Mouse (Mus musculus) heart, postnatal 0 days (tissue): ENCODE measurements around the gene Chst1. TPM values are rescaled to one million over a fixed set of nuclear protein-coding genes. Genes with fewer than 3 reads are reported as not detected.

Experiments used
- ATAC-seq: fragments of 200-750 bp; cut with Nextera tagmentation; 2 replicates; pipeline ENCODE4 v1.8.0; 2017; ENCODE audit warnings: low read depth, moderate number of reproducible peaks, moderate library complexity; ENCODE audit not compliant: insufficient read depth
- DNase-seq: peaks from one replicate; pipeline ENCODE4 v3.0.0-alpha.2; 2016; ENCODE audit warnings: low spot score
- H3K27ac ChIP-seq: fragments of 300-500 bp; sonication (generic); 2 replicates; pipeline ENCODE4 v1.5.1; 2014; ENCODE audit warnings: low read depth, mild to moderate bottlenecking
- H3K27me3 ChIP-seq: fragments of 300-500 bp; sonication (generic); 2 replicates; pipeline ENCODE4 v1.6.1; 2014; ENCODE audit warnings: low read length, mixed read lengths; ENCODE audit not compliant: control insufficient read depth, insufficient read depth
- H3K36me3 ChIP-seq: fragments of 300-500 bp; sonication (generic); replicated peaks from 2 replicates; pipeline ENCODE4 v1.6.1; 2014; ENCODE audit warnings: low read length, mixed read lengths; ENCODE audit not compliant: control insufficient read depth, insufficient read depth
- H3K4me1 ChIP-seq: fragments of 300-500 bp; sonication (generic); 2 replicates; pipeline ENCODE4 v1.6.1; 2014; ENCODE audit warnings: antibody characterized with exemption; ENCODE audit not compliant: control insufficient read depth, insufficient read depth
- H3K4me2 ChIP-seq: fragments of 300-500 bp; sonication (generic); 2 replicates; pipeline ENCODE4 v1.6.1; 2014; ENCODE audit warnings: low read depth, mild to moderate bottlenecking, low read length, moderate library complexity
- H3K4me3 ChIP-seq: fragments of 300-500 bp; sonication (generic); 2 replicates; pipeline ENCODE4 v1.5.1; 2014; ENCODE audit warnings: low read depth, low read length
- H3K9ac ChIP-seq: fragments of 300-500 bp; sonication (generic); replicated peaks from 2 replicates; pipeline ENCODE4 v1.6.1; 2014; ENCODE audit warnings: low read depth, low read length, mixed read lengths
- H3K9me3 ChIP-seq: fragments of 300-500 bp; sonication (generic); replicated peaks from 2 replicates; pipeline ENCODE4 v1.6.1; 2016; ENCODE audit warnings: low read length; ENCODE audit not compliant: control insufficient read depth
- CTCF ChIP-seq: IDR thresholded peaks from 2 replicates; pipeline ENCODE4 v1.5.1; 2016; ENCODE audit warnings: antibody characterized with exemption, control low read depth, low read depth
- EP300 ChIP-seq: IDR thresholded peaks from 2 replicates; pipeline ENCODE4 v1.6.1; 2016; ENCODE audit warnings: antibody characterized with exemption, low read depth
- WGBS: fragments of 180-500 bp; shearing (Covaris S2); extraction: QIAGEN DNeasy Blood & Tissue Kit; methylation state at CpG from one replicate; pipeline ENCODE4 v1.1.7; 2014; 5-methylcytosine and 5-hydroxymethylcytosine counted together
- polyA plus RNA-seq: library from polyadenylated mRNA; unstranded; fragments of >200 nt; fragmentation: Nextera tagmentation; extraction: Ambion mirVana; gene quantifications from 2 replicates; pipeline ENCODE4 v1.2.1, GENCODE M21; 2015
- total RNA-seq: library from RNA; depleted of rRNA; stranded (reverse); fragments of >200 nt; gene quantifications from 2 replicates; pipeline ENCODE4 v1.2.3, GENCODE M21; 2014; ENCODE audit warnings: low replicate concordance

Chst1 gene
- total and polyA plus RNA-seq, 2 experiments from 2014 or later = 1.5 to 2.3 TPM

DNA sequence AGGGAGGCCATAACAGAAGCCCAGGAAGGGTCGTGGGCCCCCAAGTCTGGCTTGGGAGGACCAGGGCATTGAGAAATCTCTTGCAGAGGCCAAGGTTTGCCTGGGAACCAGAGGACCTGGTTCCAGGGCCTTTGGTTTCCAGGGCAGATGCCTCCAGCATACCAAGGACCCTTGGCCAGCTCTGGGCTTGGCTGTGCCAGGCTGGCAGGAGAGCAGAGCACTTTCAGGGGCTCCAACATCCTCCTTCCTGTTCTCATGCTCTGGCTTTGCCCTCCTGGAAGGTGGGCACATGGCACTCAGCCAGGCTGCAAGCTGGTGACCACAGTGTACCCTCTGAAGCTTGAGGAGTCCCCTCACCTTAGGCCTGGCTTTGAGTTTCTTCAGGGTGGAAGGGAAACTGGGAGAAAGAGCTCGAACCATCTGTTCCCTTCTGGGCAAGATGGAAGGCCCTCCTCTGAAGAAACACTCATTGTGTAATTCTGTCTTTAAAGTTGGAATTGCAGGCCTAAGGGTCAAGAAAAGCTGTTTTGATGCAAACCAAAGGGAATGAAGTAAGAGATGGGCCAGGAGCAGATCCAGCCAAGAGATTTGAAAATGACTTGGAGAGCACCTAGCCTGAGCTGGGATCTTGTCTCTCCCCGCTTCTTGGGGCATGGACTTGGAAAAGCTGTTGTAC, 10.3 kb downstream of the Chst1 start:
- no peak overlapping the region for H3K27ac ChIP-seq
- no peak overlapping the region for H3K4me2 ChIP-seq
- no peaks in the 10 kb centered on the region for H3K9me3 ChIP-seq
- H3K4me3 ChIP-seq = no peak overlapping the region
- H3K36me3 ChIP-seq = no peaks in the 10 kb centered on the region
- DNase-seq (no peak), ATAC-seq (no peak)
- no peaks in the 10 kb centered on the region for H3K4me1 ChIP-seq
- TF ChIP-seq CTCF (no peak), EP300 (no peak)
- no peak overlapping the region for H3K9ac ChIP-seq
- WGBS = 76% methylated on average over 3 of the region's 3 CpGs
- peaks cover 9% of the 10 kb centered on the region; the same call in 1 of the 2 replicates for H3K27me3 ChIP-seq

DNA sequence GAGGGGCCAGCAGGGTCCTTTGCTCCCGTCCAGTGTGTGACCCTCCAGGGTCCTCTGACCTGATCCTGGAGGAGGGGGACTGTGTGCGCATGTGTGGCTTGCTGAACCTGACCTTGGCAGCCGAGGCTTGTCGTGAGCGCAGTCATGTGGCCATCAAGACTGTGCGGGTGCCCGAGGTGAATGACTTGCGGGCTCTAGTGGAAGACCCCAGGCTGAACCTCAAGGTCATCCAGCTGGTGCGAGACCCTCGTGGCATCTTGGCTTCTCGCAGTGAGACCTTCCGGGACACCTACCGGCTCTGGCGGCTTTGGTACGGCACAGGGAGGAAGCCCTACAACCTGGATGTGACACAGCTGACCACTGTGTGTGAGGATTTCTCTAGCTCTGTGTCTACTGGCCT, 14.1 kb downstream of the Chst1 start:
- no peak overlapping the region for H3K4me2 ChIP-seq
- H3K4me1 ChIP-seq = no peaks in the 10 kb centered on the region
- no peak for TF ChIP-seq EP300
- TF ChIP-seq CTCF = no peak
- ATAC-seq (no peak), DNase-seq (no peak)
- H3K9me3 ChIP-seq = no peaks in the 10 kb centered on the region
- no peak overlapping the region for H3K9ac ChIP-seq
- WGBS = 89% methylated on average over 15 of the region's 15 CpGs
- H3K27ac ChIP-seq = no peak overlapping the region
- no peak overlapping the region for H3K4me3 ChIP-seq
- no peaks in the 10 kb centered on the region for H3K36me3 ChIP-seq
- H3K27me3 ChIP-seq = no peaks in the 10 kb centered on the region

DNA sequence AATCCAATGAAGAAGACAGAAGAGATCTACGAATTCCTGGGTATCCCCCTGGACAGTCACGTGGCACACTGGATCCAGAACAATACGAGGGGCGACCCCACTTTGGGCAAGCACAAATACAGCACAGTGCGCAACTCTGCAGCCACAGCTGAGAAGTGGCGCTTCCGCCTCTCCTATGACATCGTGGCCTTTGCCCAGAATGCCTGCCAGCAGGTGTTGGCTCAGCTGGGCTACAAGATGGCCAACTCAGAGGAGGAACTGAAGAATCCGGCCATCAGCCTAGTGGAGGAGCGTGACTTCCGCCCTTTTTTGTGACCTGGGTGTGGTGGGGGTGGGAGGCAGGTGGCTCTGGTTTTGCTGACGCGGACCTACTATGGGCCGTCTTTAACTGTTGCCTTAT, 14.6 kb downstream of the Chst1 start:
- Histone ChIP-seq H3K27ac (no peak overlapping the region), H3K9ac (no peak overlapping the region), H3K4me3 (no peak overlapping the region), H3K36me3 (no peaks in the 10 kb centered on the region), H3K4me1 (no peaks in the 10 kb centered on the region), H3K27me3 (no peaks in the 10 kb centered on the region), H3K9me3 (no peaks in the 10 kb centered on the region), H3K4me2 (no peak overlapping the region)
- no peak for ATAC-seq
- 87% methylated on average over 14 of the region's 14 CpGs for WGBS
- DNase-seq = no peak
- TF ChIP-seq CTCF (no peak), EP300 (no peak)

DNA sequence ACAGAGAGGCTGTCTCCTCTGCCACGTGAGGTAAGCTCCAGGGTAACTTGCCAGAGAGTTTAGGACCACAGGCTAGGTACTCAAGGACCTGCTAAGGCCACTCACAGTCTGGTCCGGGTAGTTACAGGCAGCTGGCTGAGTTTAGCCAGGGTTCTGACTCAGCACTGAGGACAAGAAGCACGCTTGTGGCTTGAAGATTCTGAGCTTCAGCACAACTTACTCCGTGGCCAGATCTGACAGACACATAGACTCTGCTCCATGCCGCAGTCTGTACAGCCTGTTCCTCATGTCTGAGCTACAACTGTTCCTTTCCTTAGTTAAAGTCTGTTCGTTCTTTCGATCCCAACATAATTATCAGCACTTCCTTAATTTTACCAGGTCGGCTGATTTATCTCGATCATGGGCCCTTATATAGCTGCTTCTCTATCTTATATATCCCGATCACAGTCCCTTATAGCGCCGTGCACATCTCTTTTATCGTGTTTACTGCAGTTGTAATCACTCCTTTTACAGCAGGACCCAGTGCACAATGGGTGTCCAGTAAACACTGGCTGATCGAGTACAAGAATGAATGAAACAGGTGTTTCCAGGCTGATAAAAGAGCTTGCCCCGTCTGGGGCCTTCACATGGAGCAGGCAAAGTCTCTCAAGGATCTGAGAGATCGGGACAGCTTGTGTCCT, 17.7 kb downstream of the Chst1 start:
- TF ChIP-seq CTCF (no peak), EP300 (no peak)
- Histone ChIP-seq H3K9ac (no peak overlapping the region), H3K9me3 (peaks cover 3% of the 10 kb centered on the region; the same call in 1 of the 2 replicates), H3K4me1 (no peaks in the 10 kb centered on the region), H3K27ac (0 out of 2 replicates have a peak overlapping the region, but pooled peaks have one; percentile 17), H3K36me3 (no peaks in the 10 kb centered on the region), H3K27me3 (no peaks in the 10 kb centered on the region), H3K4me3 (no peak overlapping the region), H3K4me2 (no peak overlapping the region)
- WGBS = 66% methylated on average over 16 of the region's 16 CpGs
- ATAC-seq = peak; percentile 33; the same call in 1 of the 2 replicates
- no peak for DNase-seq

DNA sequence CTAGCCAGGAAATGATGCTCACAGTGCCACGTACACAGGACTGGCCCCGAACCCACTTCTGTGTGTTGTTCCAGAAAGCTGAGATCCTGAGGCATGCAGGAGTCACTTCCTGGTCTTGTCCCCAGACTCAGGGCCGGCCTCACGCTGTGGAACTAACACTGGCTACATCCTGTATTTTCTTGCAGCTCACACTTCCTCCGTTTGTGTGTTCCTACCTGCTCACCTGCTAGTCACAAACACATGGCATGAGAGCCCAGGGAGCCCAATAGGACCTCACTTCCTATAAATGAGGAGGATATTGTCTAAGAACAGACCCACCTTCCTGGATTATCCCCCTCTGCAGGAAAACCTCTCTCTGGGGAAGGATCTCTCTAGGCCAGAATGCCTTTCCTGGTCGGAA, 18.5 kb downstream of the Chst1 start:
- ATAC-seq = peak; percentile 55
- H3K27ac ChIP-seq = peak overlapping the region; percentile 17; the same call in 1 of the 2 replicates
- 40% methylated on average over 6 of the region's 6 CpGs for WGBS

More for the DNA sequence above, 18.5 kb downstream of the Chst1 start:
- Histone ChIP-seq H3K9ac (no peak overlapping the region), H3K4me3 (no peak overlapping the region), H3K36me3 (no peaks in the 10 kb centered on the region), H3K27me3 (no peaks in the 10 kb centered on the region), H3K4me1 (no peaks in the 10 kb centered on the region), H3K9me3 (peaks cover 3% of the 10 kb centered on the region; the same call in 1 of the 2 replicates), H3K4me2 (no peak overlapping the region)
- DNase-seq = no peak
- TF ChIP-seq CTCF (no peak), EP300 (no peak)
